28 mouse cellular contexts compared by ENCODE assay signal in genomic region chr17:5134271-5134670, GRCm38 (mm10).
A peak's percentile ranks its signal among the peaks of the same experiment; 100 is the strongest.
DNase-seq lines count a peak whose midpoint lies in the region; ATAC-seq and TF ChIP-seq lines count a peak whose summit lies in the region.
"Had no signal": no experiment of that assay in that cellular context is flagged by ENCODE, and none has a peak within 500 bp of the region (broad histone marks: within the 10 kb centered on the region; RNA-seq: fewer than 3 reads in every experiment).

No protein-coding gene starts in this region.

- no peak overlapping the region for H3K9ac ChIP-seq in kidney, embryonic 14.5 days (ENCODE audit: low read depth, low read length)
- H3K9ac ChIP-seq: embryonic facial prominence, embryonic 12.5 days; heart, embryonic 13.5 days; hindbrain, embryonic 14.5 days; limb, embryonic 12.5 days; liver, embryonic 13.5 days; midbrain, embryonic 13.5 days; stomach, embryonic 15.5 days had no signal

- intact Hi-C loops in gastrocnemius, adult 2 months (cut with DNase I): loop anchor here (5.0 kb wide), 1 partner anchor 132 kb away; no protein-coding TSS in a partner anchor

- no peaks in the 10 kb centered on the region for H3K27me3 ChIP-seq in kidney, embryonic 14.5 days (ENCODE audit: control insufficient read depth, insufficient read depth, low read length)
- H3K27me3 ChIP-seq: embryonic facial prominence, embryonic 12.5 days; heart, embryonic 13.5 days; limb, embryonic 12.5 days; liver, embryonic 13.5 days; midbrain, embryonic 13.5 days; stomach, embryonic 15.5 days had no signal

- H3K36me3 ChIP-seq in kidney, embryonic 14.5 days (ENCODE audit: control insufficient read depth, insufficient read depth, low read length): no peaks in the 10 kb centered on the region
- H3K36me3 ChIP-seq: embryonic facial prominence, embryonic 12.5 days; heart, embryonic 13.5 days; liver, embryonic 13.5 days; midbrain, embryonic 13.5 days; stomach, embryonic 15.5 days had no signal

- no peak for ATAC-seq in kidney, embryonic 14.5 days (ENCODE audit: low FRiP score, low TSS enrichment)
- ATAC-seq: activated CD4-positive, CD25-positive, alpha-beta regulatory T cell, adult 4 months; forebrain, embryonic 14.5 days; midbrain, embryonic 13.5 days had no signal

- no peak for DNase-seq in gastrocnemius, adult 2 months
- no peak for DNase-seq in gastrocnemius, postnatal 4 days (ENCODE audit: low spot score in 2 of 2)
- DNase-seq in kidney, adult 9 months: peak; percentile 61
- DNase-seq in kidney, postnatal 36 days: peak; percentile 54 to 69
- DNase-seq: B cell, adult 2 months; cerebellum, adult 11-12 months; cerebellum, adult 9-11 months; embryo, embryonic 11 days; heart, adult 2 months; heart, postnatal 10 days; liver, embryonic 13.5 days; lung, adult 2 months; lung, postnatal 10 days; right cerebral cortex, postnatal 25 days had no signal

- peak overlapping the region; percentile 19; the same call in 1 of the 2 replicates for H3K4me3 ChIP-seq in gastrocnemius, adult 2 months
- H3K4me3 ChIP-seq in kidney, embryonic 14.5 days (ENCODE audit: low read length): no peak overlapping the region
- no peak overlapping the region for H3K4me3 ChIP-seq in brown adipose tissue, adult 24 weeks (ENCODE audit: insufficient read depth, low read depth, low read length)
- H3K4me3 ChIP-seq: embryonic facial prominence, embryonic 12.5 days; heart, adult 2 months; heart, embryonic 13.5 days; layer of hippocampus, adult 2 months; left cerebral cortex, adult 2 months; limb, embryonic 12.5 days; liver, embryonic 13.5 days; midbrain, embryonic 13.5 days; stomach, embryonic 15.5 days had no signal

- H3K4me1 ChIP-seq in kidney, embryonic 14.5 days (ENCODE audit: control insufficient read depth, insufficient read depth, low read length): peaks cover 20% of the 10 kb centered on the region
- H3K4me1 ChIP-seq in brown adipose tissue, adult 24 weeks (ENCODE audit: control insufficient read depth, insufficient read depth, insufficient read length, low read length): peaks cover 30% of the 10 kb centered on the region

- no peak for TF ChIP-seq CTCF in gastrocnemius, adult 2 months (IDR thresholded peaks at IDR 0.05)

- H3K27ac ChIP-seq in gastrocnemius, adult 2 months: peak overlapping the region; percentile 25; the same call in 1 of the 2 replicates
- no peak overlapping the region for H3K27ac ChIP-seq in kidney, embryonic 14.5 days (ENCODE audit: low read depth, low read length)
- 0 out of 2 replicates have a peak overlapping the region, but pooled peaks have one; percentile 36 for H3K27ac ChIP-seq in brown adipose tissue, adult 24 weeks (replicated peaks; ENCODE audit: low read depth, low read length)
- H3K27ac ChIP-seq: embryonic facial prominence, embryonic 12.5 days; heart, adult 2 months; heart, embryonic 13.5 days; hindbrain, embryonic 14.5 days; kidney, postnatal 0 days; layer of hippocampus, adult 2 months; left cerebral cortex, adult 2 months; limb, embryonic 12.5 days; liver, embryonic 13.5 days; macrophage; midbrain, embryonic 13.5 days; stomach, embryonic 15.5 days had no signal

- H3K4me2 ChIP-seq in kidney, embryonic 14.5 days (replicated peaks; ENCODE audit: low read depth, low read length): no peak overlapping the region
- H3K4me2 ChIP-seq: embryonic facial prominence, embryonic 12.5 days; heart, embryonic 13.5 days; hindbrain, embryonic 14.5 days; limb, embryonic 12.5 days; liver, embryonic 13.5 days; midbrain, embryonic 13.5 days; stomach, embryonic 15.5 days had no signal

- no peaks in the 10 kb centered on the region for H3K9me3 ChIP-seq in kidney, embryonic 14.5 days (ENCODE audit: control insufficient read depth, low read length)
- H3K9me3 ChIP-seq: embryonic facial prominence, embryonic 12.5 days; heart, embryonic 13.5 days; limb, embryonic 12.5 days; liver, embryonic 13.5 days; midbrain, embryonic 13.5 days; stomach, embryonic 15.5 days had no signal

- WGBS in kidney, embryonic 14.5 days: 54% methylated on average over 8 of the region's 8 CpGs

Comparison
In these comparisons a context has a peak if more than half of its experiments do, and no peak if none do; other contexts are left out.
1. DNase-seq: peak in kidney, adult 9 months (single experiment) and kidney, postnatal 36 days (2 of 2); none in gastrocnemius, adult 2 months (single experiment) and gastrocnemius, postnatal 4 days (0 of 2).